Mouse (Mus musculus): ENCODE data around the gene Rabif. TPM values are rescaled to one million over a fixed set of nuclear protein-coding genes. Genes with fewer than 3 reads are reported as not detected.
A peak's percentile ranks its signal among the peaks of the same experiment; 100 is the strongest.

Rabif gene
- polyA plus RNA-seq, 1 experiment from 2014 or later: 41.6 TPM

DNA sequence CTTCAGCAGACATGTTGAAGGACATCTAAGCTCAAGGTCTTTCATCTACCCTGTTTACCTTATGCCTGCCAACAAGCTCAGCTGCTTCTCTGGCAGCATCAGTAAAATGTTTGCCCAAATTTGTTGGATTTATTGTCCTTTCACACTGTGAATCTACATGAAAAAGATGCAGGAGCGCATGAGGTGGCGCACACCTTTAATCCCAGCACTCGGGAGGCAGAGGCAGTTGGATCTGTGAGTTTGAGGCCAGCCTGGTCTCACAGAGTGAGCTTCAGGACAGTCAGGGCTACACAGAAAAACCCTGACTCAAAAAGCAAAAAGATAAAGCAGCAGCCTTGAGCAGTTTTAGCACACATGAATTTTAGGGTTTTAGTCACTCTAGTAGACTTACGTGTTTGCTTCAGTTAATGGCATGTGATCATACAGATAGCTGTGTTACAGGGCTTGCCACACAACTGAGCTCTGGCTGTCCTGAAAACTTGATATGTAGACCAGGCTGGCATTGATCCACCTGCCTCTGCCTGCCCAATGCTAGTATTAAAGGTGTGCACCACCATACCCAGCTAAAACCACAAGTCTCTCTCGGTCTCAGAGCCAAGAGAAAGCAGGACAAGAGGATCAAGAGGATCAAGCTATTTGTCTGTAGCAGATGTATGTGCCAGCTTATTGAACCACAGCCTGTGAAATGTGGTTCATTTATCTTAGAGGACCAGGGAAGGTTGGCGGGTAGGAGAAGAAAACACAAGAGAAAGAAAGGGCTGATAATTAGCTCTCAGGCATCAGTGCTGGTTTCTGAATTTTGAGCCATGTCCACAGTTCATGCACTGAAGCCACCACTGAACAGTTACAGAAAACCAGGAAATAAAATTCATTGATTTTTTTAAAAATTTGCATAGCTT, 3.3 kb upstream of the Rabif start:
- no peak overlapping the region for H3K9ac ChIP-seq
- H3K36me3 ChIP-seq (replicated peaks): peaks cover 41% of the 10 kb centered on the region
- 91% methylated on average over 6 of the region's 6 CpGs for WGBS
- ATAC-seq (ENCODE audit: low FRiP score): no peak
- H3K4me2 ChIP-seq: no peak overlapping the region
- no peak overlapping the region for H3K27ac ChIP-seq
- H3K4me3 ChIP-seq (replicated peaks): no peak overlapping the region
- no peaks in the 10 kb centered on the region for H3K27me3 ChIP-seq
- no peaks in the 10 kb centered on the region for H3K9me3 ChIP-seq
- H3K4me1 ChIP-seq: peaks cover 16% of the 10 kb centered on the region

DNA sequence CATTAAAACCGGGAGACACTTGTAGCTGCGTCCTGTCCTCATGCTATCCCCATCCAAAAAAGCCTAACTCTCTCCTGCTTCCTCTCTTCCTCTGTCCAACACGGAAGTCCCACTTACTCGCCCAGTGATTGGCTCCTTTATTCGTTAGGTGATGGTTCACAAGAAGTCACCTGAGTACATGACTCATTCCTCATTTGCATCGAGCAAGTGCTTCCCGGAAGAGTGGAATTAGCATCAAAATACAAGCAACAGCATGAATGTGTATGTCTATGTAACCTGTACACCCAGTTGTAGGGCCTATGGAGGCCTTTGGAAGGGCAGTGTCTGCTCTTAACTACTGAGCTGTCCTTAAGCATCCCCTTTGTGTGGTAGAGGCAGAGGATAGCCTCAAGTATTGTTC, 2.2 kb upstream of the Rabif start:
- Histone ChIP-seq H3K4me2 (no peak overlapping the region), H3K4me3 (replicated peaks) (no peak overlapping the region)

DNA sequence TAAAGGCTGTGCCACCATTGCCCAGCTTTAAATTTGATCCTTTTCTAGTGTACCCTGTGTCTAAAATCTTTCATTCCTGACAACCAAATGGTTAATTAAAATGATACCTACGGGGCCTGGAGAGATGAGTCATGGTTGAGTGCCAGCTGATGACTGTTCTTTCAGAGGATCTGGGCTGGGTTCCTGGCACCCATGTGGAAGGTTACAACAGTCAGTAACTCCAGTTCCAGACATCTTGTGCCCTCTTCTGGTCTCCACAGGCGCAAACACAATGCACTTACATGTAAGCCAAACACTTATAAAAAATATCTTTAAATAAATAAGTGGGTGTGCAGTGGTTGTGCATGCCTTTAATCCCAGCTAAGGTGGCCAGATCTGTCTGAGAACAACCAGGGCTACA, 952 bp upstream of the Rabif start:
- peak overlapping the region; percentile 80; the same call in 1 of the 2 replicates for H3K4me2 ChIP-seq
- no peaks in the 10 kb centered on the region for H3K27me3 ChIP-seq
- no peaks in the 10 kb centered on the region for H3K9me3 ChIP-seq
- peaks cover 29% of the 10 kb centered on the region for H3K36me3 ChIP-seq (replicated peaks)
- no peak for ATAC-seq (ENCODE audit: low FRiP score)
- H3K27ac ChIP-seq: no peak overlapping the region
- H3K4me1 ChIP-seq: peaks cover 17% of the 10 kb centered on the region
- H3K4me3 ChIP-seq (replicated peaks): no peak overlapping the region
- H3K9ac ChIP-seq: no peak overlapping the region
- 86% methylated on average over 2 of the region's 2 CpGs for WGBS

More for the DNA sequence above, 2.2 kb upstream of the Rabif start:
- Histone ChIP-seq H3K27me3 (no peaks in the 10 kb centered on the region), H3K9ac (no peak overlapping the region), H3K36me3 (replicated peaks) (peaks cover 38% of the 10 kb centered on the region), H3K4me1 (peaks cover 17% of the 10 kb centered on the region), H3K9me3 (no peaks in the 10 kb centered on the region), H3K27ac (no peak overlapping the region)
- ATAC-seq (ENCODE audit: low FRiP score): no peak
- WGBS: 74% methylated on average over 7 of the region's 7 CpGs

DNA sequence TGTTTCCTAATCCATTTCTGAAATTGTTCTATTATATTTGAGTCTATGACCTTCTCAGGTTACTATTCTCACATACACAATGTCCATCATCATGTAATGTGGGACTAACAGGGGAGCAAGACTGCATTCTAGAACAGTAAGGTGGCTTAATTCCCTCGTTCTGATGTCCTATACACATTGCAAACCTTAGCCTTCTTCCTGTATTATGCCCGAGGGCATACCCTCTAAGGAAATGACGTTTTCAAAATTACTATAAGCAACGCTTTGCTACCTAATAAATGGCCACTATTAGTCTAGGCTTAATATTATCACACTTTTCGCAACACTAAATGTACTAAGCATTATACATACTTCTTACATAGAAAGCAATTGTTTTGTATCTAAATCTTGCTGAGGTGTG, 492 bp upstream of the Rabif start:
- peaks cover 17% of the 10 kb centered on the region for H3K4me1 ChIP-seq
- H3K9ac ChIP-seq: peak overlapping the region; percentile 69
- 0 out of 2 replicates have a peak, but pooled peaks have one; percentile 3 for ATAC-seq (ENCODE audit: low FRiP score)
- peak overlapping the region; percentile 70 for H3K4me3 ChIP-seq (replicated peaks)
- no peaks in the 10 kb centered on the region for H3K27me3 ChIP-seq
- peak overlapping the region; percentile 80 for H3K4me2 ChIP-seq
- WGBS: 24% methylated on average over 5 of the region's 5 CpGs
- H3K9me3 ChIP-seq: no peaks in the 10 kb centered on the region
- H3K27ac ChIP-seq: peak overlapping the region; percentile 94
- peaks cover 27% of the 10 kb centered on the region for H3K36me3 ChIP-seq (replicated peaks)

DNA sequence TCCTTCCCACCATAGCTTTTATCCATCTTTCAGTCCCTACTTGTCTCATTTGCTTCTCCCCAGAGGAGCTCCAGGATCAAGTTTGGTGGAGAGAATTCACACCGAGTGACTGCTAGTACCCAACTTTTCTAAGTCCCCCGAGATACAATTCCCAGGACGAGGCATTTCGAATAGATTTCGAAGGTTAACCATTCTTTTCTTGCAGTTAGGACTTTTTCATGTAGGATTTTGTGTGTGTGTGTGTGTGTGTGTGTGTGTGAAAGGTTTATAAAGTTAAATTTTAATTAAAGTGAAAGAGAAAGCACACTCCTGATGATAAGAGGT, 730 bp downstream of the Rabif start:
- 24% methylated on average over 5 of the region's 5 CpGs for WGBS
- Histone ChIP-seq H3K27ac (peak overlapping the region; percentile 94), H3K4me1 (peaks cover 17% of the 10 kb centered on the region), H3K4me2 (peak overlapping the region; percentile 80), H3K27me3 (no peaks in the 10 kb centered on the region), H3K9ac (peak overlapping the region; percentile 69), H3K9me3 (no peaks in the 10 kb centered on the region), H3K4me3 (replicated peaks) (peak overlapping the region; percentile 70), H3K36me3 (replicated peaks) (peaks cover 15% of the 10 kb centered on the region)
- ATAC-seq (ENCODE audit: low FRiP score): no peak

DNA sequence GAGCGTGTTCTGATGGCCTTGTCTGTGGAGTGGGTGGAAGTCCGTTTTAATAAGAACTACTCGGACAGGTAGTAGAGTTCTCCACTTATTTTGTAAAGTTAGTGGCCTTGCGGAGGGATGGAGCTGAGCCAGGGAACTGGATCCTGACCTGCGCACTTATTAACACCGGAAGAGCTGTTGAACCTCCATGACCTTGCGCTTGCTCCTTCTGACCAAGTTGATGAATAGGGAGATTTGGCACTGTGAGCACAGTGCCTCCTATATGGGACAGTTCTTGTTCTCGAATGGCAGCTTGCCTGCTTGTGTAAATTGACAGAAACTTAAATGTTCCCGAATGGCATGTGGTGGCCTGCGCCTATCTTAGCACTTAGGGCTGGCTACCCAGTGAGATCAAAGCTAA, 1.5 kb downstream of the Rabif start:
- Histone ChIP-seq H3K27me3 (no peaks in the 10 kb centered on the region), H3K9ac (no peak overlapping the region), H3K4me2 (no peak overlapping the region), H3K36me3 (replicated peaks) (peaks cover 8% of the 10 kb centered on the region), H3K4me3 (replicated peaks) (no peak overlapping the region), H3K4me1 (peaks cover 17% of the 10 kb centered on the region), H3K27ac (no peak overlapping the region), H3K9me3 (no peaks in the 10 kb centered on the region)
- 88% methylated on average over 10 of the region's 10 CpGs for WGBS
- no peak for ATAC-seq (ENCODE audit: low FRiP score)

DNA sequence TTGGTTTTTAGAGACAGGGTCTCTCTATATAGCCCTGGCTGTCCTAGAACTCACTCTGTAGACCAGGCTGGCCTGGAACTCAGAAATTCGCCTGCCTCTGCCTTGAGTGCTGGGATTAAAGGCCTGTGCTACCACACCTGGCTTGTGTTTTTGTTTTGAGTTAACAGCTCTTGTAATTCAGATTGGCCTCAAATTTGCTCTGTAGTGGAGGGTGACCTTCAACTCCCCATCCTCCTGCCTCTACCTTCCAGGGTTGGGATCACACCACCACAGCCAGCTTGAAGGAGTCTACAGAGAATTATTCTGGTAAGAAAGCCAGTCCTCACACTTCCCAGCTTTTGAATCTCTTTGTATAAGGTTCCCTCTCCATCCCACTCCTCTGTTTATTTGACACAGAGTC, 6.5 kb downstream of the Rabif start:
- WGBS: 91% methylated on average over 1 of the region's 1 CpGs
- H3K4me2 ChIP-seq: no peak overlapping the region
- no peak overlapping the region for H3K27ac ChIP-seq
- peaks cover 3% of the 10 kb centered on the region; the same call in 1 of the 2 replicates for H3K4me1 ChIP-seq
- no peak for ATAC-seq (ENCODE audit: low FRiP score)
- no peak overlapping the region for H3K9ac ChIP-seq
- H3K4me3 ChIP-seq (replicated peaks): no peak overlapping the region
- H3K27me3 ChIP-seq: no peaks in the 10 kb centered on the region
- no peaks in the 10 kb centered on the region for H3K9me3 ChIP-seq
- H3K36me3 ChIP-seq (replicated peaks): peaks cover 9% of the 10 kb centered on the region

DNA sequence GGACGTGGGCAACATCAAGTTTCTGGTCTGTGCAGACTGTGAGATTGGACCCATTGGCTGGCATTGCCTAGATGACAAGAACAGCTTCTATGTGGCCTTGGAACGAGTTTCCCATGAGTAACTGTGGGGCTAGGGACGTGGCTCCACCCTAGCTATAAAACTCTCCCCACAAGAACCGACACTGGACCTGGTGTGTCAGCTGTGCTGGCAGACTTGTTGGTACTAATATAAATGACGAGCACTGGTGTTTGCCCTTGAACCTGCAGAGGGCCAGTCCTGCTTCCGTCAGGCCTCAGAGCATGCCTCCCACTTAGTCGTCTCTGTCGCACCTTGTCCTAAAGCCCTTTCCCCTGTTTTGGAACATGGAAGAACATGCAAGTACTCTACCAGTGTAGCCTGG, 11.8 kb downstream of the Rabif start:
- Histone ChIP-seq H3K36me3 (replicated peaks) (peaks cover 35% of the 10 kb centered on the region), H3K4me2 (no peak overlapping the region), H3K27ac (no peak overlapping the region), H3K9ac (no peak overlapping the region), H3K27me3 (no peaks in the 10 kb centered on the region), H3K4me1 (no peaks in the 10 kb centered on the region), H3K9me3 (no peaks in the 10 kb centered on the region), H3K4me3 (replicated peaks) (no peak overlapping the region)
- ATAC-seq (ENCODE audit: low FRiP score): no peak
- 90% methylated on average over 8 of the region's 8 CpGs for WGBS

DNA sequence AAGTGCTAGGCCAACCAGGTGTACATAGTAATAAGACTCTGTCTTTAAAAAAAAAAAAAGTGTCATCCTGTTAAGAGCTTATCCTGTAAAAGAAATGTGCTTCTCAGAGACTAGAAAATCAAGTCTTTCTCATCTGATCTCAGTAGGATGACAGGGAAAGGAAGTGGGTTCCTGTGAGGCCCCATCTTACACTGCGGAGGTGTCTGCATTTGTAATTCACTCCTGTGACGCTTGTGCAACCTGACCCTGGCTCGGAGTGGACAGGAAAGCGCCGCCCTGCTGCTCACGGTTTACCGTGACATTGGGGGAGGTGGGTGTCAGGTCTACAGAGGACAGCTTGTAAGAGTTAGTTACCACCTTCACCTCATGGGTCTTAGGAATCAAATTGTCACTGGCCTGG, 15.6 kb downstream of the Rabif start:
- no peak for ATAC-seq (ENCODE audit: low FRiP score)
- Histone ChIP-seq H3K36me3 (replicated peaks) (peaks cover 31% of the 10 kb centered on the region), H3K4me1 (peaks cover 12% of the 10 kb centered on the region), H3K9ac (no peak overlapping the region), H3K27ac (no peak overlapping the region), H3K4me3 (replicated peaks) (no peak overlapping the region), H3K27me3 (peaks cover 35% of the 10 kb centered on the region), H3K9me3 (no peaks in the 10 kb centered on the region), H3K4me2 (no peak overlapping the region)
- 63% methylated on average over 7 of the region's 7 CpGs for WGBS

DNA sequence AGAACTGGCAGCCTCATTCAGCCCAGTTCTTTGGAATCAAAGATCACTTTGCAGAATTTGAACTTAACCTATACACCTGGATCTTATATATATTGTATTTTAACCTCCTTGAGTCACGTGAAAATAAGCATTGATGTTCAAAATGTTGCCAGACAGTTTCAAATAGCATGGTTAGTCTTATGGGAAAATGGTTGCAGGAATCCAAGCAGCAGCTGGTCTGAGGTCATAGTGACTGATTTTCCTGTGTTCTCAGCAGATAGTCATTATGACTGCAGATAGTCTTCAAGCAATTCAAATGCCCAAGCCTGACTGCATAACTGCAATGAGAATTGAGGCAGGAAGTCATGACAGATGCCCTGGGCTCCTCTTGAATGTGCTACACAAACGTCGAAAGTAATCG, 17.7 kb downstream of the Rabif start:
- Histone ChIP-seq H3K27me3 (peaks cover 43% of the 10 kb centered on the region), H3K9me3 (no peaks in the 10 kb centered on the region), H3K9ac (no peak overlapping the region), H3K36me3 (replicated peaks) (peaks cover 18% of the 10 kb centered on the region), H3K4me3 (replicated peaks) (no peak overlapping the region), H3K4me1 (peaks cover 21% of the 10 kb centered on the region), H3K4me2 (no peak overlapping the region), H3K27ac (no peak overlapping the region)
- 53% methylated on average over 4 of the region's 4 CpGs for WGBS
- ATAC-seq (ENCODE audit: low FRiP score): peak; percentile 27; the same call in 1 of the 2 replicates

DNA sequence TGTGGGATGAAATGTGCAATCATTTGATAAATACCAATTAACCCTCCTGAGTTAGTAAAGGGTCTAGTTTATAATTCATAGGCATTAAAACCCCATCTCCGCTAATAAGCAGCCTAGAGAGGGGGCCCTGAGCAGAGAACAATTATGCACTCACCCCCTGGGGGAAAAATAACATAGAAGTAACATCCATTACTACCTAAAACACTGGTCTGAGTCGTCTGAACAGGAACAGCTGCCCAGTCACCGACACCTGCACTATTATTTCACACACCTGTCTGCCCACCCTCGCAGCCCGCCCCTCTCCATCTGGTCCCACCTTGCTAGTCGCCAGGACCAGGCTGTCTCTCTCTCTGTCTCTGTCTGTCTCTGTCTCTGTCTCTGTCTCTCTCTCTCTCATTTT, 18.1 kb downstream of the Rabif start:
- Histone ChIP-seq H3K4me3 (replicated peaks) (no peak overlapping the region), H3K9me3 (no peaks in the 10 kb centered on the region), H3K36me3 (replicated peaks) (peaks cover 14% of the 10 kb centered on the region), H3K9ac (no peak overlapping the region), H3K4me2 (0 out of 2 replicates have a peak overlapping the region, but pooled peaks have one; percentile 72), H3K4me1 (peaks cover 21% of the 10 kb centered on the region), H3K27ac (no peak overlapping the region), H3K27me3 (peaks cover 43% of the 10 kb centered on the region)
- WGBS: 50% methylated on average over 6 of the region's 6 CpGs
- ATAC-seq (ENCODE audit: low FRiP score): peak; percentile 53

DNA sequence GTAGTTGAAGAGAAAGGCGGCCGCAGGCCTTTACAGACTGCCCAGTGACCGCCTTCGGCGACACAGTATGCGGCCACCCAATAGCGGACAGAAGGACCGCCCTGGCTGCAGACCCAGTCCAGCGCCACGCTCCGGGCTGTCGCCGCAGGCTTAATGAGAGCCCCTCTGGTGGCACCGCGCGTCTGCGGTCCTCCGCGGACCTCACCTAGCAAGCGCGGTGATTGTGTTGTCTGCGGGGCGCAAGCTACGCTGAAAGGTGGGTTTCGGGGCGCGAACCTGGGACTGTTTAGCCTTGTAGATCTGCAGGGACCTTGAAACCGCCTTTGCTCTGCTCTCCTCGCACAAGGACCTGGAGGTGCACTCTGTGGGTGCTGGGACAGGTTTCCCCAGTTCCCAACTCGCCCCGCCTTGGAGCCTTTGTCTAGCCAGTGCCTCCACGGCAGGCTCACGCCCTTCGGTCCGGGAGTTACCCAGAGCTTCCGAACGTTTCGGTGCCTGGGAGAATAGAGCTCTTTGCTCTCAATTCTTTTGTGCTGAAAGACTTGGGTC, 18.9 kb downstream of the Rabif start:
- no peak for ATAC-seq (ENCODE audit: low FRiP score)
- Histone ChIP-seq H3K9me3 (no peaks in the 10 kb centered on the region), H3K36me3 (replicated peaks) (0 out of 2 replicates have a peak, but pooled peaks cover 6% of the 10 kb centered on the region), H3K27ac (no peak overlapping the region), H3K27me3 (peaks cover 43% of the 10 kb centered on the region), H3K4me2 (peak overlapping the region; percentile 72), H3K9ac (peak overlapping the region; percentile 55), H3K4me3 (replicated peaks) (peak overlapping the region; percentile 42), H3K4me1 (peaks cover 21% of the 10 kb centered on the region)
- 1% methylated on average over 38 of the region's 38 CpGs for WGBS
